Mouse (Mus musculus) cerebellum, postnatal 10 days (tissue): ENCODE measurements around the gene Hsf2bp.

Experiments
- DNase-seq, 2 experiments: peaks; one replicate each; pipeline ENCODE4 v3.0.0; 2021; ENCODE audit warnings: mixed read lengths in 2 of 2

Gene Hsf2bp

GRCm38 (mm10) chr17:32031684-32032083, 4.5 kb downstream of the Hsf2bp start:
- DNase-seq: no peak

DNA sequence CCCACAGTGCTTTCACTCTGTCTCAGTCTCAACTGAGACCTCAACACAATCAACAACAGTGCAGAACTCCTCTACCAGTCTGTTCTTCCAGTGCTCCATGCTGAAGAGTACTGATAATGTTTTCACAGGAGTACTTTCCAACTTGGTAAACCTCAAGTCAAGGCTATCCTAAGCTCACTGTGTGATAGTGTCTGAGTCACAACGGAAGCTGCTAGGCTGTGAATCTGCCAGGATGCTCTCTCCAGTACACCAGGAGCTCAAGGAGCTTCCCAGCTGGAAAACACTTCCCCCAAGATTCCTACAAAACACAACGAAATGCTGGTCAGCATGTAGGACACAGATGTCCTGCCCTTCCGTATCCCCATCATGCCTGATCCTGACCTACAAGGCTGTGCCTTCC, 7.8 kb downstream of the Hsf2bp start:
- no peak for DNase-seq

DNA sequence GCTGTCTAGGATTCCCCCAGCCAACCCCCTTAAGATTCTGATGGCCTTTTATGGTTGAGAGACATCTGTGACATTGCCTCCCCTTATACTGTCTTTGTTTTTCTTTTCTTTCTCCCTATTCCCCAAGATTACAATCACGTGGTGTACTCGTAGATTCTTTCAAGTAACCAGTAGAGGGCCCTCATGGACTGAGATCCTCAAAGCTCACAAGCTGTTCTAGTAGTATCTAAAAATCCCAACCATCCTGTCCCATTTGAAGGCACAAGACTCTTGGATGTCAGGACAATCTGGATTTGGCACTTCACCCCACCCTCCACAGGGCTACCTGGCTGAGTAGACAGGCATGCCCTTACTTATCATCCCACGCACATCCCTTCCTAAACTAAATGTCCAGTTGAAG, 8.5 kb downstream of the Hsf2bp start:
- peak; percentile 33 to 66 for DNase-seq

DNA sequence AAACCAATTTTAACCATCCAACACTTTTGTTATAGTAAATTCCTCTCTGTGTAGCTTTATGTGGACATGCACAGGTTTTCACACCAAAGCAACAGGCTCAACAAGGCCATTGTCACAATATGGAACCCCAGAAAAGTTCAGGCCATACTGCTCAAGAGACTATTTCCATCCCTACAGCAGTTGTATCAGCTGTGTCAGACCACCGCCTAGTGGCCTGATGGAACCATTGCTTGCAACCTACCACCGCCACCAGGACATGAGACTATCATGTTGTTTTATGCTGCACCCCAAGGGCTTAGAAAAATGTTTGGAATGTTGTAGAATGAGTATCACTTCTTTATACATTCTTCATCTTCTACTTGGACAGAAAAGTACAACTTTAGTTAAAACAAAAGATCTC, 10.8 kb downstream of the Hsf2bp start:
- peak; percentile 76 to 79 for DNase-seq

DNA sequence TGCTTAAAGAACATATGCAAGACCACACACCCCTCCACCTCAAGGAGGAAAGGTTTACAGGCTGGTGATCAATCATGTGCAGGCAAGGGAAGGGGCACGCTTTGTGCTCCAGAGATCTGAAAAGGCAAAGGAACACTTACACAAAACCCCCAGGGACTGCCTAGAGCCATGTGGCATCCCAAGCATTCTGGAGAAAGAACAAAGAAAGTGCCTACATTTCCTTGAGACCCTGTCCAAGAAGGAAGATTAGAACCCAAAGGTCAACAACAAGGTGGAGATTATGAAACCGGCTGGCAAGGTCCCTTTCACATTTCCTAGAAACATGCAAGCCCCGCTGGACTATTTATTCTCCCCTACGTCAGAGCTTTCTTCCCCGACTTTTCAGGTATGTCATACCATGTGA, 11.5 kb downstream of the Hsf2bp start:
- DNase-seq: no peak

DNA sequence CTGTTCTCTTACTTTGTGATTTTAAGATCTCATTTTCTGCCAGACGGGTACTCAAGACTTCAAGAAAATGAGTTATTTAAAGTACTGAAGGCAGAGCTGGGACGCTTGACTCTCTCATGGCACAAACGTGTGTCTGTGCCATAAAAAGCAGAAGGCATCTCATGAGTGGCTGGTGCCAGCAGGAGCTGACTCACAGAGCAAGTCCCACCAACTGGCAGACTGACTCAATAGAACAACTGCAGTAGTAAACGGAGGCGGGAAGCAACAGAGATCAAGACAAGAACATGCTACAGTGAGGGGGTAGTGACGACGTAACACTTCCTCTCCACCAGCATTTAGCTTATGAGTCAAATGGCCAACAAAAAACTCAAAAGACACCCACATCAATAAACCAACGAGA, 13.1 kb downstream of the Hsf2bp start:
- no peak for DNase-seq

GRCm38 (mm10) chr17:32022551-32022950, 13.6 kb downstream of the Hsf2bp start:
- no peak for DNase-seq

- DNase-seq: no peak
Observed at GRCm38 (mm10) chr17:32021981-32022380, 14.2 kb downstream of the Hsf2bp start.

GRCm38 (mm10) chr17:32018127-32018894, 17.8 kb downstream of the Hsf2bp start:
- no peak for DNase-seq

DNA sequence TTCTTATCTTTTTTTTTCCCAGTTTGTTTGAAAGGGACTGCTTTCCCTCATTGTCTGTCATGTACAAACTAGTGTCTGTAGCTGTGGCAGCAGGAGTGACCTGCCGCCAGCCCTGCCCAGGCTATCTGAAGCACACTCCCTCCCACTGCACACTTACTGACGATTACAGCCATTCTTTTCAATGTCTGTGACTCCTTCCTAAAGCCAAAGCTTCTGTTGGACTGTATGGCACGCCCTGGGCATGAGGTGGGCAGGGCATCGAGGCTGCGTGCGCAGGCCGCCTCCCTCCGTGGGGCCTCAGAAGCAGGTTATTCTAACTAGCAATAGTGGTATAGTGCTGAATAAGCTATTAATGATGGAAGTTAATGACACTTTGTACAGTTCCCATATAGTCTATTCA, 19.7 kb downstream of the Hsf2bp start:
- DNase-seq: no peak

DNA sequence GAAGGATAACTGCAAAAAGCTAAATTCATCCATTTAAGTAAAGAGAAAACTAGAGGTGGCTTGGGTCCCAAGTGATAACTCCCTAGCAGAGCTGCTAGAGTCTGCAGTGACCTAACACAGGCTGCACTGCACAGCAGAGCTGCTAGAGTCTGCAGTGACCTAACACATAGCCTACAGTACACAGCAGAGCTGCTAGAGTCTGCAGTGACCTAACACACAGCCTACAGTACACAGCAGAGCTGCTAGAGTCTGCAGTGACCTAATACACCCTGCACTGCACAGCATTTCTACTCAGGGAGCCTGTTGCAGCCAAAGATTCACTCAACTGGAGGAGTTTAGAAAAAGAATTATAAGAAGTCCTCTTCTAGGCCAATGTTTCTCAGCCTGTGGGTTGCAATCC, 22.5 kb downstream of the Hsf2bp start:
- DNase-seq: no peak

DNA sequence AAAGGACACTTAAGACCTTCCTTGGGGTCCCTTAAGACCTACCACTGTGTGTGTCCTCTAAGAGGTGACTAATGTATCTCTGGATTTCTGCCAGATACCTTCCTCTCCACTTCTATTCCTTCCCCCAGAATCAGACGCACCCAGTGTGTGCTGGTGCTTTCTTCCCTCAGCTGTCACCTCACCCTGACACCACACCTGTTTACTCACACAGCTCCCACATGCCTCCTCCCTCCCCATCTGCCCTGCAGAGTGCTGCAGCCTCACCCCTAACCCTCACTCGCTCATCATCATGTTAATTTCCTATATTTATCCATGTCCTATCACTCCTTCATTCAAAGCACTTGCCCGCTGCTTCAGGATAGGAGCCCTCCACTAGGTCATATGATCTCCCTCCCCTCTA, 23.9 kb downstream of the Hsf2bp start:
- no peak for DNase-seq

DNA sequence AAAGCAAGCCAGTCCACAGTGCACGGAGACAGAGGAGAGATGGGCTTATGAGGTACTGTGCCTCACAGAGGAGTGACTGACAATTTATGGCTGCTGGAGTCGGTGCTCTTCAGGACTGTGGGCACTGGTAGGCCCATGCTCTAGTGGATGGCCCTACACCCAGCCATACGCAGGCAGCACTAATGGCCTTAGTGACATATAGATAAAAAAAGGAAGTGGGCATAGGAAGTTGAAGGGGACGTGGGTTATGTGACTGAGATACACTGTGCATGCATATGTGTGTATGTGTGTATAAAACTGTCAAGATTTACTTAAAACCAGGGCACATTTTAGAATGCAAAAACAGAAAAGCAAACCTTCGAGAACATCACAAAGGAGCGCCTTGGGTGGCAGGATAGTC, 24.5 kb downstream of the Hsf2bp start:
- DNase-seq: no peak

DNA sequence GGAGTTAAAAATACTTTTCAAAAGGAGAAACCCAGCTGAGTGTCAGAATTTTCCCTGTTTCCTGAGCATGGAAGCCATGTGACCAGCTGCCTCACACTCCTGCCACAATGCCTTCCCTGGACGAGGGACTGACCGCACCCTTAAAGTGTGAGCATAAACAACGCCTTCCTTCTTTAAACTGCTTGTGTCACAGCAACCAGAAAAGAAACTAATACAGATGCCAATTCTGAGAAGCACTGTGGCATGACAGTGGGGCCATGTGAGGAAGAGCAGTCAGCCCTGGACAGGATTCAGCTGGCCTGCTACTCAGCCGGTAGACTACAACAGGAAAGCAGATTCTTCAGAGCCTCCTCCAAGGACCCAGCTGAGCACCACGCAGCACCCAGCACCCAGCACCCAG, 29.3 kb downstream of the Hsf2bp start:
- DNase-seq: no peak

- DNase-seq: no peak
Observed at GRCm38 (mm10) chr17:32003251-32003650, 32.9 kb downstream of the Hsf2bp start.

DNA sequence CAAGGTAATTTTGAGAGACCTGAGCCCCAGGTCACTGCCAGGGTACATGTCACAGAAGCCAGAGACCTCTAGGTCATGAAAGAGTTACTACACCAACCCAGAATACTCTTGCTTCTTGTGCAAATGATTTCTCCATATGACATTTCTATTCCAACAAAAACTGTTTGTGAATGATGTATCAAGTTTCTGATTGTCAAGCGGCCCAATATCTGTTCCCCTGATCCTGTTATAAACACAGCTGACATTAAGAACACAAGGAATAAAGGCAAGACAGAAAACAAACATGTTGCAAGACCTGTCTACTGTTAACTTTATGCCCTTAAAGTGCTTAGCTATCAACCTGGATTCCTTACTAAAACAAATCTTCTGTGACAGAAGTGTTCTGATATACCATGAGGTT, 37.8 kb downstream of the Hsf2bp start:
- no peak for DNase-seq

- no peak for DNase-seq
Observed at GRCm38 (mm10) chr17:31996331-31996730, 39.8 kb downstream of the Hsf2bp start.

GRCm38 (mm10) chr17:31995784-31996183, 40.4 kb downstream of the Hsf2bp start:
- no peak for DNase-seq

GRCm38 (mm10) chr17:31994132-31994531, 42.0 kb downstream of the Hsf2bp start:
- DNase-seq: no peak

DNA sequence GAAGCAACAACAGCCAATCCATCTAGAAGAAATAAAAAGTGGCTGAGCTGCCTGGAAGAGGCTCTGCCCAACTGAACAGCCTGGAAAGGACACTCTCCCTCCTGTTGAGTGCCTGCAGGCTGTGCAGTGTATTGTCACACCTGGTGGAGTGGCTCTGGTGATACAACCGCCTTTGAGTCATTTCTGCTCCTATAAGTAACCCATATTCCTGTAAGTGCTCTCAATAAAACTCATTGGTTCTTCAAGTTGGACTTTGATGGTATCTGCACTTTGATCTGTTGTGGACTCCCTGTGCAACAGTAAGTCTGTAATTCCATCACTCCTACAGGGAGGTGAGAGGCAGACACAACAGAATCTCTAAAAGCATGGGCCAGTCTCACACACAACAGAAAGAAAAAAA, 42.8 kb downstream of the Hsf2bp start:
- no peak for DNase-seq

- no peak for DNase-seq
Observed at GRCm38 (mm10) chr17:31992004-31992403, 44.1 kb downstream of the Hsf2bp start.

GRCm38 (mm10) chr17:31989035-31989434, 47.1 kb downstream of the Hsf2bp start:
- no peak for DNase-seq

GRCm38 (mm10) chr17:31986915-31987314, 49.2 kb downstream of the Hsf2bp start:
- DNase-seq: no peak

DNA sequence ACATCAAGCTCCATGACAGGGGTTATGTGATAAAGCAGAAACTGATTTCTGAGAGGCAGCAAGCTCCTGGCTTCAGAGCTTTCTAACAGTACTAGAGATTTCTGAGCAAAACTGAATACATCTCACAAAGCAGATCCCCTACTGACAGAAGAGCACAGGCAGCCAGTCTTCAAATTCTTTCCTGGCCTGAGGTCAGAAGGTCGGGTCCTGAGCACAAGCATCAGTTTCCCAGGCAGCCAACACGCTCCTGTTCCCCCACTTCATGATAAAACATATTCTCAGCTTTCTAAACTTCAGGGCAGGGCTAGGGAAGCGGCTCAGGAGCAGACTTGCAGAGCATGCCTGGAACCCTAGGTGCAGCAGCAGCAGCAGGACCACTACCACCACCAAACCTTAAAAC, 52.7 kb downstream of the Hsf2bp start:
- DNase-seq: no peak
